Mouse (Mus musculus) stomach, embryonic 14.5 days (tissue): ENCODE measurements at regions not wholly inside any gene's neighbourhood (a gene's known extent, or its start where the extent isn't known, plus 50 kb on each side); places are given as distances from the start of the nearest gene placed in this dataset.

Source experiments
- ATAC-seq: fragments of 200-750 bp; cut with Nextera tagmentation; 2 replicates; pipeline ENCODE4 v1.8.0; 2017; ENCODE audit warnings: low read depth, moderate TSS enrichment; ENCODE audit not compliant: insufficient number of reproducible peaks, insufficient read depth, low FRiP score
- H3K27ac ChIP-seq: fragments of 300-500 bp; sonication (generic); 2 replicates; pipeline ENCODE4 v1.5.1; 2014; ENCODE audit warnings: mild to moderate bottlenecking, low read length, moderate library complexity, mixed read lengths
- H3K27me3 ChIP-seq: fragments of 300-500 bp; sonication (generic); 2 replicates; pipeline ENCODE4 v1.6.1; 2014; ENCODE audit warnings: low read length, control low read depth, mixed read lengths; ENCODE audit not compliant: control insufficient read depth, insufficient read depth
- H3K36me3 ChIP-seq: fragments of 300-500 bp; sonication (generic); 2 replicates; pipeline ENCODE4 v1.6.1; 2014; ENCODE audit warnings: mild to moderate bottlenecking, control low read depth, low read length, moderate library complexity, mixed read lengths; ENCODE audit not compliant: control insufficient read depth, insufficient read depth
- H3K4me1 ChIP-seq: fragments of 300-500 bp; sonication (generic); 2 replicates; pipeline ENCODE4 v1.6.1; 2014; ENCODE audit warnings: low read length, control low read depth, mixed read lengths; ENCODE audit not compliant: control insufficient read depth, insufficient read depth
- H3K4me2 ChIP-seq: fragments of 300-500 bp; sonication (generic); replicated peaks from 2 replicates; pipeline ENCODE4 v1.6.1; 2014; ENCODE audit warnings: low read depth, low read length, control low read depth
- H3K4me3 ChIP-seq: fragments of 300-500 bp; sonication (generic); 2 replicates; pipeline ENCODE4 v1.5.1; 2014; ENCODE audit warnings: low read depth, low read length, control low read depth
- H3K9ac ChIP-seq: fragments of 300-500 bp; sonication (generic); replicated peaks from 2 replicates; pipeline ENCODE4 v1.6.1; 2014; ENCODE audit warnings: low read depth, mild to moderate bottlenecking, control low read depth, low read length, moderate library complexity, mixed read lengths
- H3K9me3 ChIP-seq: fragments of 300-500 bp; sonication (generic); 2 replicates; pipeline ENCODE4 v1.6.1; 2016; ENCODE audit warnings: low read depth, low read length, control low read depth; ENCODE audit not compliant: control insufficient read depth
- WGBS: fragments of 180-500 bp; shearing (Covaris S2); extraction: QIAGEN DNeasy Blood & Tissue Kit; methylation state at CpG from one replicate; pipeline ENCODE4 v1.1.7; 2014; 5-methylcytosine and 5-hydroxymethylcytosine counted together

- ATAC-seq: no peak
- Histone ChIP-seq H3K27ac (no peak overlapping the region), H3K4me2 (no peak overlapping the region), H3K9me3 (no peaks in the 10 kb centered on the region), H3K4me1 (no peaks in the 10 kb centered on the region), H3K36me3 (no peaks in the 10 kb centered on the region), H3K9ac (no peak overlapping the region), H3K4me3 (no peak overlapping the region), H3K27me3 (no peaks in the 10 kb centered on the region)
- 69% methylated on average over 7 of the region's 7 CpGs for WGBS
These were observed 106.7 kb downstream of the Cpeb2 start for GRCm38 (mm10) chr5:43339671-43340070.

- H3K27ac ChIP-seq: no peak overlapping the region
These were observed 108.5 kb downstream of the Cpeb2 start for GRCm38 (mm10) chr5:43341475-43341874.

GRCm38 (mm10) chr5:43344441-43344840 lies 111.5 kb downstream of the Cpeb2 start:
- no peak overlapping the region for H3K4me2 ChIP-seq
- no peak overlapping the region for H3K4me3 ChIP-seq
- H3K4me1 ChIP-seq: no peaks in the 10 kb centered on the region
- H3K36me3 ChIP-seq: no peaks in the 10 kb centered on the region
- no peaks in the 10 kb centered on the region for H3K9me3 ChIP-seq
- ATAC-seq: no peak
- no peak overlapping the region for H3K9ac ChIP-seq
- H3K27me3 ChIP-seq: no peaks in the 10 kb centered on the region
- WGBS: 82% methylated on average over 1 of the region's 1 CpGs
- H3K27ac ChIP-seq: no peak overlapping the region

More at GRCm38 (mm10) chr5:43341475-43341874, 108.5 kb downstream of the Cpeb2 start:
- Histone ChIP-seq H3K4me3 (no peak overlapping the region), H3K4me1 (no peaks in the 10 kb centered on the region), H3K4me2 (no peak overlapping the region), H3K27me3 (no peaks in the 10 kb centered on the region), H3K9me3 (no peaks in the 10 kb centered on the region), H3K9ac (no peak overlapping the region), H3K36me3 (no peaks in the 10 kb centered on the region)
- WGBS: 89% methylated on average over 2 of the region's 2 CpGs
- no peak for ATAC-seq

GRCm38 (mm10) chr5:43350987-43351386 lies 118.0 kb downstream of the Cpeb2 start:
- no peaks in the 10 kb centered on the region for H3K4me1 ChIP-seq
- no peaks in the 10 kb centered on the region for H3K36me3 ChIP-seq
- no peak overlapping the region for H3K4me2 ChIP-seq
- H3K9ac ChIP-seq: no peak overlapping the region
- H3K27me3 ChIP-seq: no peaks in the 10 kb centered on the region
- WGBS: 82% methylated on average over 2 of the region's 2 CpGs
- no peak overlapping the region for H3K4me3 ChIP-seq
- ATAC-seq: no peak
- no peaks in the 10 kb centered on the region for H3K9me3 ChIP-seq
- H3K27ac ChIP-seq: no peak overlapping the region

- Histone ChIP-seq H3K4me3 (no peak overlapping the region), H3K9me3 (no peaks in the 10 kb centered on the region), H3K9ac (no peak overlapping the region), H3K27me3 (no peaks in the 10 kb centered on the region), H3K36me3 (no peaks in the 10 kb centered on the region), H3K4me1 (no peaks in the 10 kb centered on the region), H3K27ac (no peak overlapping the region), H3K4me2 (no peak overlapping the region)
- ATAC-seq: no peak
- 58% methylated on average over 23 of the region's 23 CpGs for WGBS
These were observed 120.3 kb downstream of the Cpeb2 start for GRCm38 (mm10) chr5:43353021-43353990.

GRCm38 (mm10) chr5:43354351-43354942 lies 121.5 kb downstream of the Cpeb2 start:
- H3K4me1 ChIP-seq: no peaks in the 10 kb centered on the region
- 34% methylated on average over 14 of the region's 14 CpGs for WGBS
- peak overlapping the region; percentile 44 for H3K4me2 ChIP-seq
- H3K4me3 ChIP-seq: peak overlapping the region; percentile 27
- H3K27me3 ChIP-seq: no peaks in the 10 kb centered on the region
- no peaks in the 10 kb centered on the region for H3K9me3 ChIP-seq
- H3K36me3 ChIP-seq: no peaks in the 10 kb centered on the region
- H3K9ac ChIP-seq: no peak overlapping the region
- ATAC-seq: peak; percentile 11; the same call in 1 of the 2 replicates
- no peak overlapping the region for H3K27ac ChIP-seq

- no peak overlapping the region for H3K9ac ChIP-seq
- H3K27ac ChIP-seq: peak overlapping the region; percentile 68
- H3K4me1 ChIP-seq: no peaks in the 10 kb centered on the region
These were observed 122.1 kb downstream of the Cpeb2 start for GRCm38 (mm10) chr5:43355026-43355580.

GRCm38 (mm10) chr5:43355832-43356231 lies 122.9 kb downstream of the Cpeb2 start:
- 75% methylated on average over 16 of the region's 16 CpGs for WGBS
- no peak overlapping the region for H3K9ac ChIP-seq
- H3K4me2 ChIP-seq: peak overlapping the region; percentile 44
- no peak for ATAC-seq
- H3K27me3 ChIP-seq: no peaks in the 10 kb centered on the region
- H3K36me3 ChIP-seq: no peaks in the 10 kb centered on the region
- H3K27ac ChIP-seq: no peak overlapping the region
- H3K4me1 ChIP-seq: no peaks in the 10 kb centered on the region
- H3K9me3 ChIP-seq: no peaks in the 10 kb centered on the region
- no peak overlapping the region for H3K4me3 ChIP-seq

More at GRCm38 (mm10) chr5:43355026-43355580, 122.1 kb downstream of the Cpeb2 start:
- H3K4me2 ChIP-seq: peak overlapping the region; percentile 44
- H3K9me3 ChIP-seq: no peaks in the 10 kb centered on the region
- H3K27me3 ChIP-seq: no peaks in the 10 kb centered on the region
- H3K36me3 ChIP-seq: no peaks in the 10 kb centered on the region
- H3K4me3 ChIP-seq: peak overlapping the region; percentile 27
- peak; percentile 94 for ATAC-seq
- under 1% methylated on average over 12 of the region's 12 CpGs for WGBS
